Mouse (Mus musculus): ENCODE measurements around the gene Cabp4. TPM values are rescaled to one million over a fixed set of nuclear protein-coding genes. Genes with fewer than 3 reads are reported as not detected.

Cabp4 gene
- 0.03 and 0.06 TPM in 2 replicates for polyA plus RNA-seq (2015; fragmentation: Nextera tagmentation; extraction: Ambion mirVana)

GRCm38 (mm10) chr19:4143759-4144268 is at the start of gene Cabp4:
TSS of gene Cabp4 (minus strand) at chr19:4144033.

GRCm38 (mm10) chr19:4191528-4192250 is 47.9 kb upstream of the Cabp4 start, which contains the start of gene Ppp1ca:
TSS of gene Ppp1ca (plus strand) at chr19:4192065.

GRCm38 (mm10) chr19:4190831-4191334 is 47.0 kb upstream of the Cabp4 start, which contains the start of gene Tbc1d10c:
TSS of gene Tbc1d10c (minus strand) at chr19:4191284.

GRCm38 (mm10) chr19:4175368-4175947 is 31.6 kb upstream of the Cabp4 start, which contains the start of gene Carns1:
TSS of gene Carns1 (minus strand) at chr19:4175479.

GRCm38 (mm10) chr19:4162646-4163542 is 19.1 kb upstream of the Cabp4 start, which contains the start of gene Rps6kb2:
TSS of gene Rps6kb2 (minus strand) at chr19:4163354.

GRCm38 (mm10) chr19:4153232-4153654 is 9.4 kb upstream of the Cabp4 start, which contains the start of gene Ptprcap:
TSS of gene Ptprcap (plus strand) at chr19:4153604.

GRCm38 (mm10) chr19:4148491-4148806 is 4.6 kb upstream of the Cabp4 start, which contains the start of gene Coro1b:
TSS of gene Coro1b (plus strand) at chr19:4148619.

GRCm38 (mm10) chr19:4139446-4139845 is 4.4 kb downstream of the Cabp4 start, which contains the start of gene Gpr152:
TSS of gene Gpr152 (plus strand) at chr19:4139787.

GRCm38 (mm10) chr19:4125741-4126696 is 17.8 kb downstream of the Cabp4 start, which contains the start of gene Aip:
TSS of gene Aip (minus strand) at chr19:4125858.

GRCm38 (mm10) chr19:4099837-4100717 is 43.8 kb downstream of the Cabp4 start, which contains the start of gene Pitpnm1:
TSS of gene Pitpnm1 (plus strand) at chr19:4099998.

GRCm38 (mm10) chr19:4096642-4097440 is 47.0 kb downstream of the Cabp4 start, which contains the start of gene Cdk2ap2:
TSS of gene Cdk2ap2 (plus strand) at chr19:4097182.

Other genes starting within 250 kb of the Cabp4 start
- gene Tcirg1, start 236.9 kb downstream of the Cabp4 start, polyA plus RNA-seq (2015; fragmentation: Nextera tagmentation; extraction: Ambion mirVana) = 25.1 and 40.7 TPM in 2 replicates
- 485 and 531 TPM in 2 replicates for gene Ndufs8, start 231.3 kb downstream of the Cabp4 start, polyA plus RNA-seq (2015; fragmentation: Nextera tagmentation; extraction: Ambion mirVana)
- gene Aldh3b1, start 214.2 kb downstream of the Cabp4 start, polyA plus RNA-seq (2015; fragmentation: Nextera tagmentation; extraction: Ambion mirVana) = 81.3 and 172 TPM in 2 replicates
- 35.9 and 57.3 TPM in 2 replicates for gene Unc93b1, start 208.8 kb downstream of the Cabp4 start, polyA plus RNA-seq (2015; fragmentation: Nextera tagmentation; extraction: Ambion mirVana)
- 0.09 TPM in 1 of 2 replicates, not detected in the other for gene Aldh3b3, start 185.4 kb downstream of the Cabp4 start, polyA plus RNA-seq (2015; fragmentation: Nextera tagmentation; extraction: Ambion mirVana)
- gene Aldh3b2, start 171.7 kb downstream of the Cabp4 start, polyA plus RNA-seq (2015; fragmentation: Nextera tagmentation; extraction: Ambion mirVana) = 0.28 and 0.51 TPM in 2 replicates
- 19.0 and 38.9 TPM in 2 replicates for gene Acy3, start 157.5 kb downstream of the Cabp4 start, polyA plus RNA-seq (2015; fragmentation: Nextera tagmentation; extraction: Ambion mirVana)
- gene Tbx10, start 151.3 kb downstream of the Cabp4 start, polyA plus RNA-seq (2015; fragmentation: Nextera tagmentation; extraction: Ambion mirVana) = not detected in 2 replicates
- gene Nudt8, start 143.5 kb downstream of the Cabp4 start, polyA plus RNA-seq (2015; fragmentation: Nextera tagmentation; extraction: Ambion mirVana) = 47.5 and 51.7 TPM in 2 replicates
- 0.63 and 1.1 TPM in 2 replicates for gene Gm49405, start 143.4 kb downstream of the Cabp4 start, polyA plus RNA-seq (2015; fragmentation: Nextera tagmentation; extraction: Ambion mirVana)
- gene Doc2g, start 140.7 kb downstream of the Cabp4 start, polyA plus RNA-seq (2015; fragmentation: Nextera tagmentation; extraction: Ambion mirVana) = 1.3 and 1.9 TPM in 2 replicates
- 157 and 202 TPM in 2 replicates for gene Ndufv1, start 131.2 kb downstream of the Cabp4 start, polyA plus RNA-seq (2015; fragmentation: Nextera tagmentation; extraction: Ambion mirVana)
- 407 and 489 TPM in 2 replicates for gene Gstp1, start 106.0 kb downstream of the Cabp4 start, polyA plus RNA-seq (2015; fragmentation: Nextera tagmentation; extraction: Ambion mirVana)
- gene Gstp2, start 98.0 kb downstream of the Cabp4 start, polyA plus RNA-seq (2015; fragmentation: Nextera tagmentation; extraction: Ambion mirVana) = 6.0 and 9.7 TPM in 2 replicates
- 3.0 and 3.5 TPM in 2 replicates for gene Gstp3, start 84.5 kb downstream of the Cabp4 start, polyA plus RNA-seq (2015; fragmentation: Nextera tagmentation; extraction: Ambion mirVana)
- not detected in 2 replicates for gene Cabp2, start 62.5 kb downstream of the Cabp4 start, polyA plus RNA-seq (2015; fragmentation: Nextera tagmentation; extraction: Ambion mirVana)
- 66.6 and 102 TPM in 2 replicates for gene Cdk2ap2, start 46.9 kb downstream of the Cabp4 start, polyA plus RNA-seq (2015; fragmentation: Nextera tagmentation; extraction: Ambion mirVana)
- 12.9 and 14.0 TPM in 2 replicates for gene Pitpnm1, start 44.0 kb downstream of the Cabp4 start, polyA plus RNA-seq (2015; fragmentation: Nextera tagmentation; extraction: Ambion mirVana)
- 78.0 and 102 TPM in 2 replicates for gene Aip, start 18.2 kb downstream of the Cabp4 start, polyA plus RNA-seq (2015; fragmentation: Nextera tagmentation; extraction: Ambion mirVana)
- gene Gpr152, start 4.2 kb downstream of the Cabp4 start, polyA plus RNA-seq (2015; fragmentation: Nextera tagmentation; extraction: Ambion mirVana) = not detected in 2 replicates
- 169 and 210 TPM in 2 replicates for gene Coro1b, start 4.6 kb upstream of the Cabp4 start, polyA plus RNA-seq (2015; fragmentation: Nextera tagmentation; extraction: Ambion mirVana)
- 2.5 and 4.9 TPM in 2 replicates for gene Ptprcap, start 9.6 kb upstream of the Cabp4 start, polyA plus RNA-seq (2015; fragmentation: Nextera tagmentation; extraction: Ambion mirVana)
- gene Rps6kb2, start 19.3 kb upstream of the Cabp4 start, polyA plus RNA-seq (2015; fragmentation: Nextera tagmentation; extraction: Ambion mirVana) = 30.3 and 45.3 TPM in 2 replicates
- 3.3 and 4.0 TPM in 2 replicates for gene Carns1, start 31.4 kb upstream of the Cabp4 start, polyA plus RNA-seq (2015; fragmentation: Nextera tagmentation; extraction: Ambion mirVana)
- 3.2 and 4.0 TPM in 2 replicates for gene Tbc1d10c, start 47.3 kb upstream of the Cabp4 start, polyA plus RNA-seq (2015; fragmentation: Nextera tagmentation; extraction: Ambion mirVana)
- gene Ppp1ca, start 48.0 kb upstream of the Cabp4 start, polyA plus RNA-seq (2015; fragmentation: Nextera tagmentation; extraction: Ambion mirVana) = 713 and 730 TPM in 2 replicates
- 11.1 and 14.0 TPM in 2 replicates for gene Rad9a, start 57.6 kb upstream of the Cabp4 start, polyA plus RNA-seq (2015; fragmentation: Nextera tagmentation; extraction: Ambion mirVana)
- gene Clcf1, start 70.2 kb upstream of the Cabp4 start, polyA plus RNA-seq (2015; fragmentation: Nextera tagmentation; extraction: Ambion mirVana) = 3.1 and 4.0 TPM in 2 replicates
- gene AC109138.7, start 70.3 kb upstream of the Cabp4 start, polyA plus RNA-seq (2015; fragmentation: Nextera tagmentation; extraction: Ambion mirVana) = not detected in 2 replicates
- gene Pold4, start 87.9 kb upstream of the Cabp4 start, polyA plus RNA-seq (2015; fragmentation: Nextera tagmentation; extraction: Ambion mirVana) = 63.7 and 66.1 TPM in 2 replicates
- 10.8 and 19.7 TPM in 2 replicates for gene Ssh3, start 125.1 kb upstream of the Cabp4 start, polyA plus RNA-seq (2015; fragmentation: Nextera tagmentation; extraction: Ambion mirVana)
- 5.3 and 7.1 TPM in 2 replicates for gene Ankrd13d, start 139.1 kb upstream of the Cabp4 start, polyA plus RNA-seq (2015; fragmentation: Nextera tagmentation; extraction: Ambion mirVana)
- gene Grk2, start 162.2 kb upstream of the Cabp4 start, polyA plus RNA-seq (2015; fragmentation: Nextera tagmentation; extraction: Ambion mirVana) = 11.0 and 11.6 TPM in 2 replicates

Measured in adrenal gland, postnatal 0 days (tissue).